Mouse (Mus musculus) induced T-regulatory cell, adult 2 months (primary cell): Measurements from ENCODE around the gene 9530077C05Rik.
"Not testable (repeated sequence)": the region's sequence is repeated elsewhere in the genome, so short reads cannot be mapped to it uniquely, and the experiment has no call there.

Experiments used
- DNase-seq: peaks from one replicate; pipeline ENCODE4 v3.0.0-alpha.2; 2012; ENCODE audit warnings: low read depth

Gene 9530077C05Rik

GRCm38 (mm10) chr9:22419877-22420276 lies 8.6 kb downstream of the 9530077C05Rik start:
- no peak for DNase-seq

DNA sequence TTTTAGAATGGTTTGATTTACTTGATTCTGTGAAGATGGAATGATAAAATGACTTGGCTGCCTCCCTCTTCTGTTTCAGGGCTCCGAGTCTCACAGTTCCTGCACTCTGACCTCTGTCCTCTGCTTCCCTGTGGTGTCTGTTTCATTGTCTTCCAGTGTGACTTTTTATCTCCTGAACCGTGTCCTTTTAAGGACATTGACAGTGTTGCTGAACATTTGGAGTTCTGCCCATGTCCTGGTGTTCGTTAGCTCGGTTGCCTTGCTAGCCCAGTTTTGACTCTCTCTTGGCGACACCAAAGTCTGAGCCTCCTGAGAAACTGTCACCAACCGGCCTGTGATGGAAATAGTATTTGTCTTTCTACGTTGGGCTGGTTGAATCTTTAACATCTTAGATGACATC lies 9.2 kb downstream of the 9530077C05Rik start:
- DNase-seq = no peak

DNA sequence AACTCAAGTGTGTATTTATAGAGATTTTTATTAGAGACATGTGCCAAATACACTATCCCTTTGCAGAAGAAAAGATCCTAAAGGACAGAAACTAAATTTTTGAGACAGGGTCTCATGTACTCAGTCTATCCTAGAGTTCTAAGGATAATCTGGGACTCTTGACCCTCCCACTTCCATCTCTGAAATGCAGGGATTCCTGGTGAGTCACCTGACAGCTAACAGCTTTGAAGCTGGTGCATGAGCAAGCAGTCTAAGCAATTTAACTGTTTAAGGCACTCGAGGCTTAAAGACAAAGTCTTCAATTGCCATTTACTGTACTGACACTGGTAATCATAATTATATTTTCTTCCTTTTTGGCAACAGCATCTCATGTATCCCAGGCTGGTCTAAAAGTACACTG lies 11.2 kb downstream of the 9530077C05Rik start:
- no peak for DNase-seq

DNA sequence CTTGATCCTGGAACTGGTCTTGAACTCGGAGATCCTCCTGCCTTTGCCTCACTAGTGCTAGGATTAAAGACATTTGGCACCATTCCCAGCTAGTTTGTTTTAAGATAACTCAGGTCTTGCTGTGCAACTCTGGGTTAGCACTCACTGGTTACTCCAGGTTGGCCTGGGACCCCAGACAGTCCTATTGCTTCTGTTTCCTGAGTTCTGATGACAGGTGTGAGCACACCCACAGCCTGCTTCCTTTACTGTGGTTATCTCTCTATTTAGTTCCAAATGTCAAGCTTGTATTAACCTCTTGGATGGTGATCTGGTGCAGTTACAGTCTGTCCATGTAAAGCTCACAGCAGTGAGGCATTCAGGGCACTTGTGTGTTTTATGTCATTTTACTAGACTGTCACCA lies 12.2 kb downstream of the 9530077C05Rik start:
- no peak for DNase-seq

DNA sequence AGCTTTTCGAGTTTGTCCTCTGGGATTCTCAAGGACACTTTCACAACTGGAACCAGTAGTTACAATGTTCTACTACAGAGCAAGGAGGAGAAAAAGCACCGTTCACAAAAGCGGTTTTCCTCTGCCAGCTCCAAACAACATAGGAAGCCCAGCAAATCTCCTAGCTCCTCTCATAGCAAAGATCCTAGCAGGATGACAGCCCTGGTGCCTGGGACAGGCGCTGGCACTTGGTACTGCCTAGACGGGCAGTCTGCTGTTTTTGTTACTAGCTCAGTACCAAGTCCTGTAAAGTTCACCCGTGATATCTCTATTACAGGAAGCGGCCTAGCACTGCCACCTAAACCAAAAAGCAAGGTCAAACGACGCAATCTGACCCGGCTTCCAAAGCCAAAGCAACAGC lies 12.9 kb downstream of the 9530077C05Rik start:
- no peak for DNase-seq

GRCm38 (mm10) chr9:22424719-22425118 lies 13.4 kb downstream of the 9530077C05Rik start:
- no peak for DNase-seq

DNA sequence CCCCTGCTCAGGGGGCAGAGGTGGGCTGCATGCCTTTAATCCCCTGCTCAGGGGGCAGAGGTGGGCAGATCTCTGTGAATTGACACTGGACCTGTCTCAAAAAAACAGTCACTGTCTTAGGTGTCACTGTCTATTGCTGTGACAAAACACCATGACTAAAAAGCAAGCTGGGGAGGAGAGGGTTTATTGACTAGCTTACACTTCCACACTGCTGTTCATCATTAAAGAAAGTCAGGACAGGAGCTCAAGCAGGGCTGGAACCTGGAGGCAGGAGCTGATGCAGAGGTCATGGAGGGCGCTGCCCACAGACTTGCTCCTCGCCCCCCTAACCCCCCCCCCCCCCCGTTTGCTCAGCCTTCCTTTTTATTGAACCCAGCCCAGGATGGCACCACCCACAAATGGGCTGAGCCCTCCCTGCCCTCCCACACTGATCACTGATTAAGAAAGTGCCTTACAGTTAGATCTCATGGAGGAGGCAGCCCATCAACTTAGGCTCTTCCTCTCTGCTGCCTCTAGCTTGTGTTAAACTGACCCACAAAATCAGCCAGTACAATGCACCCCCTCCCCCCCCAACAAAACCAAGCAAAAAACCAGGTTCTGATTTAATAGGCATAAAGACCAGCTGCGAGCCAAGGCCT lies 16.8 kb downstream of the 9530077C05Rik start:
- no peak for DNase-seq

DNA sequence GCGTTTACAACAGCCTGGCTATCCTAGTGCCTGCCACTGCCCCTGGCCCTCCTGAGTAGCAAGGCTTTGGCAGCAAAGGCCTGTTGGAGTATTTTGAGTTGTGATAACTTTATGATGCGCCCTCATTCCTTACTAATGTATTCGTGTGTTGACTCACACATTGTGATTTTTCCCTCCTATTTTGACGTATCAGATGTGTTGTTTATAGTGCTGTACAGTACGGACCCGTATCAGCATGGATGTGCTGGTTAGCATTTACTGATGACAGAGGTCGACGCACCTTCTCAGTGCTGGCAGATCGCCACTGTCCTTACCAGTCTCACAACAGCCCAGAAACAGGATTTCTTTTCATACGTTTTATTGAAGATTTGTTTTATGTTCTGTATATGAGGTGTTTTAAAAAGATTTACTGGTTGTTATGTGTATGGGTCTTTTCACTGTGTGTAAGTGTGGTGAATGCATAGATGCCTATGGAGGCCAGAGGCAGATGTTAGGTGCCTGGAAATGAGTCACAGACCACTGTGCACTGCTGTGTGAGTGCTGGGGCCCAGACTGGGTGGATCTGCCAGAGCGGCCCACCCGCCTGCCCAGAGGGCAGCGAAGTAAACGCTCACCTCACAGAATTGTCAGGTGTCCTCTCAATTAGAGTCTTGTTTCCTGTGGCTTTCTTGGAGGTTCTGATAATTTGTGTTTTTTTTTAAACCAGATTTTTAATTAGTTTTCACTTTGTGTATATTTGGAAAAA lies 17.5 kb downstream of the 9530077C05Rik start:
- no peak for DNase-seq

GRCm38 (mm10) chr9:22429533-22430241 lies 18.4 kb downstream of the 9530077C05Rik start:
- peak; percentile 39 for DNase-seq

GRCm38 (mm10) chr9:22430315-22430840 lies 19.1 kb downstream of the 9530077C05Rik start:
- peak; percentile 45 for DNase-seq

- DNase-seq = no peak
These were observed 21.9 kb downstream of the 9530077C05Rik start for GRCm38 (mm10) chr9:22433221-22433620.

GRCm38 (mm10) chr9:22434101-22434500 lies 22.8 kb downstream of the 9530077C05Rik start:
- DNase-seq = no peak

GRCm38 (mm10) chr9:22438826-22439225 lies 27.5 kb downstream of the 9530077C05Rik start:
- no peak for DNase-seq

DNA sequence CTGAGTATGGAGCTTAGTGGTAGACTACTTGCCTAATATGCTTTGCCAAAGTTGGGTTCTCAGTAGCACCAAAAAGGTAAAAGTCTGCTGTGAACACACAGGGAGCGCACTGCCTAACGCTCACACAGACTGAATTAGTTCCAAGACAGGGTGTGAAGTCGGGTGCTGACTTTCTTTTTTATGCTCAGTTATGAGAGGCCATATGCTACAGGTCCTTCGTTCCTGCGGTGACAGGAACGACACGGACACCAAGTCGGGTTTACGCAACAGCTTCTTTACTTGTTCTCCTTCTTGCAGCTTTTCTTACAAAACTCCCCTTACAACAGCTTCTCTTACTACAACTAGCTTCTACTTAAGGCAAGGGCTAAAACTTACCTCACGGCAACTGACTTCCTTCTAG lies 31.8 kb downstream of the 9530077C05Rik start:
- no peak for DNase-seq

GRCm38 (mm10) chr9:22445123-22445522 lies 33.8 kb downstream of the 9530077C05Rik start:
- no peak for DNase-seq

GRCm38 (mm10) chr9:22447213-22447612 lies 35.9 kb downstream of the 9530077C05Rik start:
- DNase-seq = no peak

DNA sequence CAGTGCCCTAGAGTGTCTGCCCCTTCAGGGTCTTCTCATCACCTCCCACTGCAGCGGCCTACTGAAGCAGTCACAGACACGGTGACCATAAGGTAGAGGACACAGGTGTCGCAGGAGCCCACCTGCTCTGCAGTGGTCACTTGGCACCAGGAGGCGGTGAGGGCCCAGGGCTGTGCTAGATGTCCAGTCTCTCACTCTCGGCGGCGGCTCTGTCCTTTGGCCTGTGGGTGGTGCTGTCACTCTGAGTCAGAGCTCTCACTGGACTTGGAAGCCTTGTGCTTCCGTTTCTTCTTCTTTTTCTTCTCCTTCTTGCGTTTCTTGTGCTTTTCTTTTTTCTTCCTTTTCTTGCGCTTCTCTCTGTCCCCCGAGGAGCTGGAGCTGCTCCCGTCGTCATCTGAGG lies 37.1 kb downstream of the 9530077C05Rik start:
- no peak for DNase-seq

- no peak for DNase-seq
These were observed 37.9 kb downstream of the 9530077C05Rik start for GRCm38 (mm10) chr9:22449209-22449608.

DNA sequence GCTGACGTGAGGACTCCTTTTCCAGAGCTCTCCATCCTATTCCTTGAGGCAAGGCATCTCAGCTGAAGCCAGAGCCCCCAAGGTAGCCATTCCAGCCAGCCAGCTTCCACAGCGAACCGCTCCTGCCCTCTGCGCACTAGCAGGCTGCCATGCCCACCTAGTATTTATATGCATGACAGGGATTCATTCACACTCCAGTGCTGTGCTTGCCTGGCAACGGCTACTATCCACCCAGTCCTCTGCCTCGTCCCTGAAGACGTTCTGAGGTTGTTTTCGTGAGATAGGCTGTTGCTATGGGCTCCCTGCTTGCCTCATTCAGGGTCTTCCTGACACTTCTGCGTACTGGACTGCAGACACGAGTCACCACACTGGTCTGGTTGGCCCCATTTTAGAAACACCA lies 41.4 kb downstream of the 9530077C05Rik start:
- no peak for DNase-seq

DNA sequence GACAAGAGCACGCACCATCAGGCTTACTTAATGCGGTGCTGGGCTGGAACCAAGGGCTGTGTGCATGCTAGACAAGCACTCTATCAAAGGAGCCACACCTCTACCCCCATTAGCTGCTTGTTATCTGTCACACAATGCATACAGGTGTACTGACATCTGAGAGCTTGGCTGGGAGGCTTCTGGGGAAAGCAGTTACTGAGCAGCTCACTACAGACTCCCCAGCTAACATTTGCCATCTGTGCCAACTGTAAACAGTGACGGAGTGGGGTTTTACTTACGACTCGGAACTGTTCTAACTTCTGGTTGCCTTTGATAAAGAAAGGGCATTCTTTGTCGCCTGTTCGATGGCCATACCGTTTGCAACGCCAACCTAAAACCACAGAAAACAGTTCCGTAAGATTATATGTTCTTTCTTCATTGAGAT lies 42.2 kb downstream of the 9530077C05Rik start:
- DNase-seq = no peak

GRCm38 (mm10) chr9:22453990-22454389 lies 42.7 kb downstream of the 9530077C05Rik start, which contains the start of gene Gm17545:
Gene Gm17545, plus strand, starts transcription at chr9:22454290.
- not testable (repeated sequence) for DNase-seq

- DNase-seq = no peak
These were observed 43.7 kb downstream of the 9530077C05Rik start for GRCm38 (mm10) chr9:22455041-22455440.
